Mouse (Mus musculus): ENCODE results near the gene Klhl9. TPM values are rescaled to one million over a fixed set of nuclear protein-coding genes. Genes with fewer than 3 reads are reported as not detected.

The Klhl9 gene
- polyA plus RNA-seq, 1 experiment from 2014 or later, result 98.4 TPM

Other genes with a start within 250 kb of the Klhl9 start
- not detected in 2 replicates for gene Ifnb1, start 199.7 kb downstream of the Klhl9 start, polyA plus RNA-seq (2016; fragmentation: Nextera tagmentation; extraction: Ambion mirVana)
- not detected in 2 replicates for gene Ifna15, start 164.2 kb downstream of the Klhl9 start, polyA plus RNA-seq (2016; fragmentation: Nextera tagmentation; extraction: Ambion mirVana)
- gene Ifna14, start 150.7 kb downstream of the Klhl9 start, polyA plus RNA-seq (2016; fragmentation: Nextera tagmentation; extraction: Ambion mirVana), result not detected in 2 replicates
- gene Ifna9, start 130.1 kb downstream of the Klhl9 start, polyA plus RNA-seq (2016; fragmentation: Nextera tagmentation; extraction: Ambion mirVana), result not detected in 2 replicates
- gene Ifna12, start 119.1 kb downstream of the Klhl9 start, polyA plus RNA-seq (2016; fragmentation: Nextera tagmentation; extraction: Ambion mirVana), result not detected in 2 replicates
- gene C87499, start 88.1 kb downstream of the Klhl9 start, polyA plus RNA-seq (2016; fragmentation: Nextera tagmentation; extraction: Ambion mirVana), result not detected in 2 replicates
- not detected in 2 replicates for gene Ifna13, start 78.0 kb downstream of the Klhl9 start, polyA plus RNA-seq (2016; fragmentation: Nextera tagmentation; extraction: Ambion mirVana)
- gene Ifna16, start 45.5 kb downstream of the Klhl9 start, polyA plus RNA-seq (2016; fragmentation: Nextera tagmentation; extraction: Ambion mirVana), result not detected in 2 replicates
- gene Ifna2, start 38.6 kb downstream of the Klhl9 start, polyA plus RNA-seq (2016; fragmentation: Nextera tagmentation; extraction: Ambion mirVana), result not detected in 2 replicates
- gene Ifnab, start 31.1 kb downstream of the Klhl9 start, polyA plus RNA-seq (2016; fragmentation: Nextera tagmentation; extraction: Ambion mirVana), result not detected in 2 replicates
- 0.84 and 1.1 TPM in 2 replicates for gene Gm26566, start 660 bp downstream of the Klhl9 start, polyA plus RNA-seq (2016; fragmentation: Nextera tagmentation; extraction: Ambion mirVana)
- gene Gm13271, start 32.4 kb upstream of the Klhl9 start, polyA plus RNA-seq (2016; fragmentation: Nextera tagmentation; extraction: Ambion mirVana), result not detected in 2 replicates
- 0.35 and 0.49 TPM in 2 replicates for gene Gm13283, start 37.7 kb upstream of the Klhl9 start, polyA plus RNA-seq (2016; fragmentation: Nextera tagmentation; extraction: Ambion mirVana)
- gene Gm13290, start 51.4 kb upstream of the Klhl9 start, polyA plus RNA-seq (2016; fragmentation: Nextera tagmentation; extraction: Ambion mirVana), result 0.76 TPM in 1 of 2 replicates, not detected in the other
- gene Gm13289, start 54.5 kb upstream of the Klhl9 start, polyA plus RNA-seq (2016; fragmentation: Nextera tagmentation; extraction: Ambion mirVana), result not detected in 2 replicates
- gene Gm13272, start 57.4 kb upstream of the Klhl9 start, polyA plus RNA-seq (2016; fragmentation: Nextera tagmentation; extraction: Ambion mirVana), result not detected in 2 replicates
- not detected in 2 replicates for gene Ifnz, start 59.7 kb upstream of the Klhl9 start, polyA plus RNA-seq (2016; fragmentation: Nextera tagmentation; extraction: Ambion mirVana)
- gene Gm13276, start 63.2 kb upstream of the Klhl9 start, polyA plus RNA-seq (2016; fragmentation: Nextera tagmentation; extraction: Ambion mirVana), result not detected in 2 replicates
- not detected in 2 replicates for gene Gm13277, start 66.2 kb upstream of the Klhl9 start, polyA plus RNA-seq (2016; fragmentation: Nextera tagmentation; extraction: Ambion mirVana)
- not detected in 2 replicates for gene Gm13278, start 69.1 kb upstream of the Klhl9 start, polyA plus RNA-seq (2016; fragmentation: Nextera tagmentation; extraction: Ambion mirVana)
- gene Gm13275, start 72.0 kb upstream of the Klhl9 start, polyA plus RNA-seq (2016; fragmentation: Nextera tagmentation; extraction: Ambion mirVana), result not detected in 2 replicates
- not detected in 2 replicates for gene Gm13279, start 74.9 kb upstream of the Klhl9 start, polyA plus RNA-seq (2016; fragmentation: Nextera tagmentation; extraction: Ambion mirVana)
- 0.85 TPM in 1 of 2 replicates, not detected in the other for gene Gm13285, start 77.2 kb upstream of the Klhl9 start, polyA plus RNA-seq (2016; fragmentation: Nextera tagmentation; extraction: Ambion mirVana)
- not detected in 2 replicates for gene Gm13287, start 80.8 kb upstream of the Klhl9 start, polyA plus RNA-seq (2016; fragmentation: Nextera tagmentation; extraction: Ambion mirVana)
- gene Gm13288, start 83.1 kb upstream of the Klhl9 start, polyA plus RNA-seq (2016; fragmentation: Nextera tagmentation; extraction: Ambion mirVana), result 0.07 and 0.09 TPM in 2 replicates
- gene Ifna7, start 93.8 kb upstream of the Klhl9 start, polyA plus RNA-seq (2016; fragmentation: Nextera tagmentation; extraction: Ambion mirVana), result not detected in 2 replicates
- gene Ifna11, start 97.5 kb upstream of the Klhl9 start, polyA plus RNA-seq (2016; fragmentation: Nextera tagmentation; extraction: Ambion mirVana), result not detected in 2 replicates
- not detected in 2 replicates for gene Ifna6, start 105.0 kb upstream of the Klhl9 start, polyA plus RNA-seq (2016; fragmentation: Nextera tagmentation; extraction: Ambion mirVana)
- gene Ifna5, start 113.1 kb upstream of the Klhl9 start, polyA plus RNA-seq (2016; fragmentation: Nextera tagmentation; extraction: Ambion mirVana), result not detected in 2 replicates
- not detected in 2 replicates for gene Ifna4, start 119.4 kb upstream of the Klhl9 start, polyA plus RNA-seq (2016; fragmentation: Nextera tagmentation; extraction: Ambion mirVana)
- not detected in 2 replicates for gene Ifna1, start 127.6 kb upstream of the Klhl9 start, polyA plus RNA-seq (2016; fragmentation: Nextera tagmentation; extraction: Ambion mirVana)
- gene Ifne, start 157.7 kb upstream of the Klhl9 start, polyA plus RNA-seq (2016; fragmentation: Nextera tagmentation; extraction: Ambion mirVana), result not detected in 2 replicates

All from forebrain, embryonic 10.5 days (tissue).